Mouse (Mus musculus) layer of hippocampus, postnatal 10 days (tissue): Measurements from ENCODE around the gene Il17re. TPM values are rescaled to one million over a fixed set of nuclear protein-coding genes. Genes with fewer than 3 reads are reported as not detected.

Experiments
- DNase-seq, 2 experiments: peaks; one replicate each; pipeline ENCODE4 v3.0.0; 2021; ENCODE audit warnings: low spot score in 2 of 2
- total RNA-seq, 2 experiments: library from RNA; stranded (reverse); gene quantifications; 2 replicates each; pipeline ENCODE4 v1.2.3; 2021

Gene Il17re
- total RNA-seq, 2 experiments from 2014 or later = 0.55 to 0.60 TPM

- DNase-seq = peak; percentile 85 to 91
These were observed 24.9 kb downstream of the Il17re start, which contains the start of gene Creld1 for GRCm38 (mm10) chr6:113483100-113483615. TSS of gene Creld1 (plus strand) at chr6:113483297.

DNA sequence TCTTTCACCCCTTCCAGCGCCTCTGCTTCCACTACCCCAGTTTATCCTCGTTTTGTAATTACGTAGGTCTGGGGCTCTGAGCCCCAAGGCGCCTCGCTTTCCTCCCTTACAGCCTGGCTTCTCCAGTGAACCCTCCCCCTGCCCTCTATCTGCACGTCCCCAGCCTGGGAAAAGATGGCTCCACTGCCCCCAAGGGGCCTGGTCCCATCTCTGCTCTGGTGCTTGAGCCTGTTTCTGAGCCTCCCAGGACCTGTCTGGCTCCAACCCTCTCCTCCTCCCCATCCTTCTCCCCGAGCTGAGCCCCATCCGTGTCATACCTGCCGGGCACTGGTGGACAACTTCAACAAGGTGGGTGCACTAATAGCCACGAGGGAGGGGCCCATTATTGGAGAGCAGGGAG lies 25.4 kb downstream of the Il17re start:
- peak in 1 of 2 experiments; percentile 52 for DNase-seq

- no peak for DNase-seq
These were observed 28.9 kb downstream of the Il17re start for GRCm38 (mm10) chr6:113487125-113487576.

DNA sequence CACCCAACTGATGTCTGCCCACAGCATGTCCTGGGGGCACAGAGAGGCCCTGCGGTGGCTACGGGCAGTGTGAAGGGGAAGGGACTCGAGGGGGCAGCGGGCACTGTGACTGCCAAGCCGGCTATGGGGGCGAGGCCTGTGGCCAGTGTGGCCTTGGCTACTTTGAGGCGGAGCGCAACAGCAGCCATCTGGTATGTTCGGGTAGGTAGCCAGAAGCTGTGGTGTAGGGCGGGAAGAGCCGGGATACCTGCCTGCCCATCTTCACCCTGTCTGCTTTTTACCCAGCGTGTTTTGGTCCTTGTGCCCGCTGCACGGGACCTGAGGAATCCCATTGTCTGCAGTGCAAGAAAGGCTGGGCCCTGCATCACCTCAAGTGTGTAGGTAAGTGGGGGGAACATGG lies 31.1 kb downstream of the Il17re start:
- DNase-seq = no peak

DNA sequence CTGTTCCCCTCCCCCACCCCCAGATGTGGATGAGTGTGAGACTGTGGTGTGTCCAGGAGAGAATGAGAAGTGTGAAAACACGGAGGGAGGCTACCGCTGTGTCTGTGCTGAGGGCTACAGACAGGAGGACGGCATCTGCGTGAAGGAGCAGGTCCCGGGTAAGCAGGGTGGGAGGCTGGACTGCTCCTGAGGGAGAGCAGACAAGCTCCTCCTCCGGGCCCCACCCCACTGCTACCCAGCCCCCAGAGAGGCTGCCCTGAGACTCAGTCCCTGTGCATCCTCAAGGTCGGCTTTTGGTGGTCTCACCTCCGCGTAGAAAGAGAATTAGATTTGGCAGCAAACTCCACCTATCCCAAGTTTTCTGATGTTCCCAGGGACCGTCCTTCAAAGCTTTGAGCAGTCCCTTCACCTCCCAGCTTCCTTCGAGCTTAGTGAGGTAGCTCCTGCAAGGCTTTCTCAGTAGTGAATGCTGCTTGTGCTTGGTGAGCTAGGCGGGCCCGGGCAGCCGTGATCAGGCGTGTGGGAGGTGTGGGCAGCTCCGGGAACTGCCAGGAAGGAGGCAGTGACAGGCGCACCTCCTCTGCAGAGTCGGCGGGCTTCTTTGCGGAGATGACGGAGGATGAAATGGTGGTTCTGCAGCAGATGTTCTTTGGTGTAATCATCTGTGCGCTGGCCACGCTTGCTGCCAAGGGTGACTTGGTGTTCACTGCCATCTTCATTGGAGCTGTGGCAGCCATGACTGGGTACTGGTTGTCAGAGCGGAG lies 34.0 kb downstream of the Il17re start:
- DNase-seq = no peak

DNA sequence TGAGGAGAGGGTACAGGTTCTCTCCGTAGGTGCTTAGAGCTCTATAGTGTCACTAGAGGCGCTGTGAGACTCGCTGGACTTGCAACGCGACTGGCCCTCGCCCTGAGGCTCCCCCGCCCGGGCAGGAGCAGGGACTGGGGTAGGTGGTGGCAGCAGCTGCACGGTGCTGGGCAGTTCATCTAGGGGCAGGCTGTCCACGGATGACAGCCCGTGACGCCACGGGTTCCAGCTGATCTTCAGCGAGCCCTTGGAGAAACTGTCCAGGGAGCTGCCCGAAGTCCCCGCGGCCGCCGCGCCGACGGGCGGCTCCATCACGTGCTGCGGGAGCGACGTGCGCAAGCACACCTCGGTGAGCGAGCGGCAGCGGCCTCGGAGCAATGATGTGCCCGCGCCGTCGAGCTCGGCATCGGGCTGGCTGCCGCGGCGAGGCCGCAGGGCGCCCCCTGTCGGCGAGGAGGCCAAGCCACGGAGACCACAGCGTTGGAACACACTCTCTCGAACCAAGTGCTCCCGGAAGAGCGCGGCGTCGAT lies 36.0 kb downstream of the Il17re start:
- DNase-seq = peak; percentile 80 to 85

- peak; percentile 30 to 41 for DNase-seq
These were observed 36.9 kb downstream of the Il17re start for GRCm38 (mm10) chr6:113495071-113495675.

DNA sequence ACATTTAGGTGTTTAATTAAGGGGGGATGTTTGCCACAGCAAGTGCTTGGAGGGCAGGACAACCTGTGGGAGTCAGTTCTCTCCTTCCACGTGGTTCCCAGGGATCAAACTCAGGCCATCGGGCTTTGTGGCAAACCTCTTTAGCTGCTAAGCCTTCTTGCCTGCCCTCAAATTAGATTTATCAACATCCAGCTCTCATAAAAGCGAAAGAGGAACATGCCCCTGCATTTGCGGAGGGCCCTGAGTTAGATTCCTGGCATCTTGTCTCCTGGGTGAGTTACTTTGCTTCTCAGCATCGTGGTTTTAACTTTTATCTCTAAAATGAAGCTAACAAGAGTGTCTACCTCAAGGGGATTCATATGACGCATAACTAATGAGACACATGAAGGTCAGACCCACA lies 41.1 kb downstream of the Il17re start:
- DNase-seq = no peak

DNA sequence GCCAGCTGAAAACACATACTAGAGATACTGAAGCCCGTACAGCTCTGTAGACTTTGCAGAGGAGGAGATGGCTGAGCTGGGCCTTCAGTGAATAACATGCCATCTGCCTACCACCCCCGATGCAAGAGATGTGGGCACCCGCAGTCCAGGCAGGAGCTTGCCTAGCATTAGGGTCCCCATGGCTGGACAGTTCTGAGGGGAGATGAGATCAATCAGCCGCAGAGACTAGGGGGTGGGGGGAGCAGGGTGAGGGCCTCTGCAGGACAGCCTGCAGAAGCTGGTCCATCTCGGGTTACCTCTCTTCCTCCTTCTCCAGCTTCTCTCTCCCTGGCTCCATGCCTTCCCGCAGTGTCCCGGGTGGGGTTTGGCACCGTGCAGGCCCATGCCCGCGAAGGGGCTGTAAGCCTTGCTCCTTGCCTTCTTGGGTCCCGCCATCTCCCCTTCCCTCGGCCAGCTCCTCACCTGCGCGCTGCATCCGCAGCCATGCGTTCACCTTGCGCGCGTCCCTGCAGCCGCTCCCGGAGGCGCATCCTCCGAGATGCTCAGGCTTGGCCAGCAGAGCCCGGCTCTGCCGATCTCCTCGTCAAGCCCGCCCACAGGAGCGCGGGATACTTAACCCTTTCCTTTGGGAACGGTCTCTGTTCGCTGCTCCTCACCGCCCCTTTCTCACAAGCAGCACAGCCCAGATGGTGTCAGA lies 43.3 kb downstream of the Il17re start, which contains the start of gene Prrt3:
Gene Prrt3 (minus strand): TSS at position 544 of the 697 bp plus-strand sequence.
- DNase-seq = peak; percentile 64 to 73

DNA sequence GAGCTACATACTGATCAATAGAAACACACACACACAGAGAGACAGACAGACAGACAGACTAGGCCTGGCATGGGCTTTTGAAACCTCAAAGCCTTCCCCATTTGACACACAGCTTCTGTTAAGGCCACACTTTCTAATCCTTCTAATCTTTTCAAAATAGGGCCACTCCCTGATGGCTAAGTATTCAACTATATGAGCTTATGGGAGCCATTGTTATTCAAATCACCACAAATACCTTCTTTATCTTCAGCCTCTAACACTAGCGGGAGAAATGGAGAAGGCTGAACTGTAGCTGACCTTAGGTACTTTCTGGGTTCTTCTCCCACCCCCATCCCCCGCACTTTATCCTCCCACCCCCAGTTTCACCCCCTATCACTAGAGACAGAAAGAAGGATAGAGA lies 44.5 kb downstream of the Il17re start:
- no peak for DNase-seq

- no peak for DNase-seq
These were observed 47.4 kb downstream of the Il17re start for GRCm38 (mm10) chr6:113505689-113506088.

- DNase-seq = no peak
These were observed 48.8 kb downstream of the Il17re start for GRCm38 (mm10) chr6:113507130-113507529.

DNA sequence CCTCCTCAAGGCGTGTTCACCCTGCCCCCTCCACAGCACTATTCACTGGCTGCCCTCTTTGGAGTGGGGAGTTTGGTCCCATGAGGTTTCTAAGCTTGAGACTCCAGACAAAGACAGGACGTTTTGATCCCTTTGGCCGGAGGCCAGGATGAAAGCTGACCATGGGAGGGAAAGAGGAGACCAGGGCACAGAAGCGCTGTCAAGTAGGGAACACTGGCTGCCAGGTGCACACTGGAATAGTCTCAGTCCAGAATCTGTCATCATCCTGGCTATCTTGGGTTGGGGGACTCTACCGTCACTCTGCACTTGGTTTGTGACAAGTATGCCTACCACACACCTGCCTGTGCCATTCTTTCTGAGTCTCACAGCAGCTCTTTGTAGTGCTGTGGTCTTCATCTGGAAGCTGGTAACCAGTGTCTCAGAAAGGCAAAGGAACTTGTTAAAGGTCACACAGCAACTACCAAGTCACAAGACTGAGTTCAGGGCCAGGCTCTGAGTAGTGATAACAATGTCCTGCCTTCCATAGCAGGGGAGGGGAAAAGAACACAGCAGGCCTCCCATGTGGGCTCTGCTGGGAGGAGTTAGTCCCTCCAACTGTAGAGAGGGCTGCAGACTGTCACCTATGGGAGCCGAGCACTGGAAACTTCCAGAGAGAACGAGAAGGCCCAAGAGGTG lies 50.1 kb downstream of the Il17re start:
- DNase-seq = no peak

GRCm38 (mm10) chr6:113508947-113509280 lies 50.6 kb downstream of the Il17re start:
- DNase-seq = no peak

DNA sequence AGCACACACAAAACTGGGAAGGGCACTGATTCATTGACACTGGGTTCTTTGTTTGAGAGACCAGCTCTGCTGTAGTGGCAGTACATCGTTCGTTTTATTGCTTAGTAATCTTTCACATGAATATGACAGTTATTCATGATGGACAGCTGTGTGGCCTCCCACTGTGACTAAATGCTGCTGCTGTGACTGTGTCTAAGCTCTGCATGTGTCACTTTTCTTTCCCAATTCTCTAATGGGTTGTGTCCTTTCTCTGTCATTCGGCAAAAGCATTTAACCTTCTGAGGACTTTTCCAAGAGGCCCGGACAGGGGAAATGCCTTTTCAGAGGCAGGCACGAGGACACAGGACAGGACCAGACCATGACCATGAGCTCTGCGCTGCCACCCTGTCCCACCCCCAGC lies 55.7 kb downstream of the Il17re start:
- DNase-seq = no peak

DNA sequence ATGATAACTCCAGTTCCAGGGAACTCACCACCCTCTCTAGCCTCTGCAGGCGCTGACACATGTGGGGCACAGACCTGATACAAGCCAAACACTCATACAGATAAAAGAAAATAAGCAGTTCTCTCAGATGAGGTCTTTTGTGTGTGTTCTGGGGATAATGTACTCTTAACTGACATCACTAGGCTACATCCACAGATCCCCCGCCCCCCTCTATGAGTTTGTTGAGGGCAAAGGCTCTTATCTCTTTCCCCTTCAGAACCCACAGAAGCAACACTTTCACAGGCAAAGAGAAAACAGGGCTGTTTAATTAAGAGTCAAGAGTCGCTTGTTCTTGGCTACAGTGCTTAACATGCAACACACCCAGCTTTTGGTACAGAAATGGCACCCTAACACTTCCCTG lies 56.3 kb downstream of the Il17re start:
- DNase-seq = no peak

DNA sequence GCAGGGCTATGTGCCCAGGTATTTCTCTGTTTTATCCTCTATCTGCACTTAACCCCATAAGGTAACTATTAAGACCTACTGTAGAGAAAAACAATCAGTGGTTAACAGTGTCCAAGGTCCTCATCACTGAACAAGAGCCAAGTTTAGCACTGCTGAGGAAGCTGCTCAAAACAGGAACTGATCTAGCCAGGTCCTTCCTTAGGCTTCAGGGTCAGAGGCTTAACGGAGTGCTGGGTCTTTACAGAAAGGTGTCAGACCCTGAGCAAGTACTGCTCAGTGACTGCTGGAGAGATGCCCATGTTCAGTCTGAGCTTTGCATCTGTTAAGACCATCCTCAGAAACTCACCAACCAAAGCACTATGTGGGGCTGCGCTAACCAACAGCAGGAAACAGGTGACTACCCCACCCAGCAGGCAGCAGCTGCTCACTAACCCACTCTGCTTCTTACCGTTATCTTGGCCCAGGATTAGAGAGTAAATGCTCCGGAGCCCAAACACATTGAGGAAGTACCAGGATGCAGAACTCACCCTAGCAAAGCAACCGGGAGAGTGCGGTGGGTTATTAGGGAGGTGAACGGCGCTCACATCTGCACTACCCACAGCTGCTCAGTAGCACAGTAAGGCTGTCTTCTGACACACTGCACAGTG lies 59.3 kb downstream of the Il17re start:
- DNase-seq = no peak
